Mouse (Mus musculus): ENCODE measurements around the gene Tmc1. TPM values are rescaled to one million over a fixed set of nuclear protein-coding genes. Genes with fewer than 3 reads are reported as not detected.

Tmc1 gene
- polyA plus RNA-seq, 1 experiment, result not detected

DNA sequence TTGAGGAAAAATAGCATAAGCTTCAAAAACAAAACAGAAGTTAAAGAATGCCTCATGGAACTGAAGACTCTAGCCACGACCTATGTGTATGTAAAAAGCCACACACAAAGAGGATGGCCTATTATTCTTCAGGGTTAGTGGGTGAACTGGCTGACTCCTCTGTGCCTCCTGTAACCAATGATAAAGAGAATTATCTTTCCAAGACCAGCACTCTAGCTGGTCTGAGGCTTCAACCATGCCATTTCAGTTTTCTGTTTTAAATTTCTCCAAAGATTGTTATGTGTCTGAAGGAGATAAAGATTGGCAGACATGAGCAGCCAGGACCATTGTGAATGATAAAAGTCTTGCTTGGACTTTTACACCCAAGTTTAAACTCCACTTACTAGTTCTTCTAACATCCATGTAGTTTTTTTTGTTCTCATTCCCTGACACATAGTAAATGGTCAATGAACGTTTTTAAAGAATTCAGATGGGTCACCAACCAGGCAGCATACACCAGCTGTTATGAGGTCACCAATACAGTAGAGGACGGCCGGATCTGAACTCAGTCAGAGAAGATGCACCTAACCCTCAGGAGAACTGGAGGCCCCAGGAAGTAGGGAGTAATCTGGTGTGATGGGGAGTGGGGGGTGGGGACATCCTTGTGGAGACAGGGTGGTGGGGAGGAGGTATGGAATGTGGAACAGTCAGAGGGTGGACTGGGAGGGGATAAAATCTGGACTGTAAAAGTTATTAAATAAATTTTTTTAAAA is 192.2 kb downstream of the Tmc1 start:
- Histone ChIP-seq H3K4me1 (ENCODE audit: control insufficient read depth, insufficient read depth, insufficient read length, low read length) (no peaks in the 10 kb centered on the region), H3K4me3 (ENCODE audit: insufficient read depth, low read depth, low read length) (no peak overlapping the region)

DNA sequence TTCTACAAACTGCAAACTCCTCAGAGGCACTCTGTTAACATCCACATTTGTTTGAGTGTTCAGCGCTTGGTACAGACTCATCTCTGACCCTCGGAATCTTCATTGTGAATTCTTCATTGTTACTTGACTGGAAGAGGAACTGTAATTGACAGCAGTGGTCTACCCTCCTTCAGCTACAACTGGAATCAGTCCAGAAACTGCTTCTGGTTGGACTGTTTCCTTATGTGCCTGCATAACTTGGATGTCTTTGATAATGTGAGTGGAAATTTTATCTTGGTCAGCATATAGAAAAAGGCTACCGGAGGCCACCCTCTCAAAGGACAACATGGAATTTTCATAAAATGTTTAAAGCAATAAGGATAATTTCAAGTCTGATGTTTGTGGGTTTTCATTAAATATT is 192.9 kb downstream of the Tmc1 start:
- Histone ChIP-seq H3K27ac (replicated peaks; ENCODE audit: low read depth, low read length) (no peak overlapping the region), H3K4me3 (ENCODE audit: insufficient read depth, low read depth, low read length) (no peak overlapping the region)

More for the DNA sequence above, 192.2 kb downstream of the Tmc1 start:
- H3K27ac ChIP-seq (replicated peaks; ENCODE audit: low read depth, low read length), result no peak overlapping the region

DNA sequence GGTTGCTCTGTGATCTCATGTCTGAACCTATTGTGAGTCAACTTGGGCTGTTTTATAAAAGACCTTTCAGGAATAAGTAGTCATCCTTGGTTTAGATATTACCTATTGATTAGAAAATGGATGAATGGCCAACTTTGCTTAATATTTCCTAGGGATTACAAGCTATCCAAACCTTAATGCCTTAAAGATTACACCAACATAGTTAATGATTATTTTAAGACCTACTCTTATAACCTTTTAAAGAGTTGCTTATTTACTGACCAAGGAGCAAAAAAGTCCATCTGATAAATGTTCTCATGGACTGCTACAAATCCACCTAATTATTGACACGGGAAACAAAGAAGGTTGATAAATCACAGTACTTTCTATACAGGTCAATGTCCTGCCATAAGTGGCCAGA is 209.4 kb downstream of the Tmc1 start:
- H3K4me3 ChIP-seq (ENCODE audit: insufficient read depth, low read depth, low read length), result no peak overlapping the region
- H3K27ac ChIP-seq (replicated peaks; ENCODE audit: low read depth, low read length), result no peak overlapping the region
- H3K4me1 ChIP-seq (ENCODE audit: control insufficient read depth, insufficient read depth, insufficient read length, low read length), result no peaks in the 10 kb centered on the region

More for the DNA sequence above, 192.9 kb downstream of the Tmc1 start:
- H3K4me1 ChIP-seq (ENCODE audit: control insufficient read depth, insufficient read depth, insufficient read length, low read length), result no peaks in the 10 kb centered on the region

Other genes with a start within 250 kb of the Tmc1 start
- 142 and 170 TPM in 2 replicates for gene Aldh1a7, start 226.6 kb downstream of the Tmc1 start, polyA plus RNA-seq (2012; ENCODE audit: insufficient read depth, insufficient read length, missing spikeins)

Measured in brown adipose tissue, adult 24 weeks (tissue).